Mouse (Mus musculus) midbrain, embryonic 10.5 days (tissue): Measurements from ENCODE around the gene Adam30. TPM values are rescaled to one million over a fixed set of nuclear protein-coding genes. Genes with fewer than 3 reads are reported as not detected.

Experiments
- DNase-seq: peaks from one replicate; pipeline ENCODE4 v3.0.0-alpha.2; 2017; ENCODE audit warnings: low spot score
- H3K27ac ChIP-seq: fragments of 300-500 bp; sonication (generic); replicated peaks from 2 replicates; pipeline ENCODE4 v1.5.1; 2016; ENCODE audit warnings: mild to moderate bottlenecking
- H3K27me3 ChIP-seq: fragments of 300-500 bp; sonication (generic); 2 replicates; pipeline ENCODE4 v1.6.1; 2016; ENCODE audit warnings: low read depth, mild to moderate bottlenecking; ENCODE audit not compliant: poor library complexity, severe bottlenecking
- H3K36me3 ChIP-seq: fragments of 300-500 bp; sonication (generic); 2 replicates; pipeline ENCODE4 v1.6.1; 2016; ENCODE audit warnings: mild to moderate bottlenecking, moderate library complexity
- H3K4me1 ChIP-seq: fragments of 300-500 bp; sonication (generic); 2 replicates; pipeline ENCODE4 v1.6.1; 2016
- H3K4me3 ChIP-seq: fragments of 300-500 bp; sonication (generic); 2 replicates; pipeline ENCODE4 v1.5.1; 2016; ENCODE audit warnings: mild to moderate bottlenecking, moderate library complexity
- H3K9me3 ChIP-seq: fragments of 300-500 bp; sonication (generic); replicated peaks from 2 replicates; pipeline ENCODE4 v1.6.1; 2016; ENCODE audit warnings: mild to moderate bottlenecking
- WGBS: fragments of 180-500 bp; shearing (Covaris S2); methylation state at CpG from one replicate; pipeline ENCODE4 v1.1.7; 2016; 5-methylcytosine and 5-hydroxymethylcytosine counted together
- polyA plus RNA-seq: library from polyadenylated mRNA; unstranded; fragments of >200 nt; fragmentation: Nextera tagmentation; extraction: Ambion mirVana; gene quantifications from 2 replicates; pipeline ENCODE4 v1.2.1, GENCODE M21; 2016

Adam30 gene
- polyA plus RNA-seq, 1 experiment from 2014 or later, result not detected

DNA sequence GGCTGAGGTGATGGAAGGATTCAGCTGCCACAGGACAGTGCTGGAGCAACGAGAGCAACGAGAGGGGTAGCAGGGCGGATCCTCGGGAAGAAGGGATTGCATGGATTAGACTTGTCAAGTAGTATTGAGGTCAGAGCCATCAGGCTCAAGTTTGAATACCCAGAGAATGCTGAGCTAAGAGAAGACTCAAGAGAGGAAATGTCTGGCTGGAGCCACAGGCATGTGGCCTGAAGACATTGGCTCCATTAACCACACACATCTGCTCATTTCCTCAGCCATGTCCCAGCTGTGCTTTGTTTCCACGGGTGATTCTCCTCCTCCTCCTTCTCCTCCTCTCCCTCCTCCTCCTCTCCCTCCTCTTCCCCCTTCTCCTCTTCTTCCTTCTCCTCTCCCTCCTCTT is 39.3 kb downstream of the Adam30 start:
- 69% methylated on average over 5 of the region's 5 CpGs for WGBS

DNA sequence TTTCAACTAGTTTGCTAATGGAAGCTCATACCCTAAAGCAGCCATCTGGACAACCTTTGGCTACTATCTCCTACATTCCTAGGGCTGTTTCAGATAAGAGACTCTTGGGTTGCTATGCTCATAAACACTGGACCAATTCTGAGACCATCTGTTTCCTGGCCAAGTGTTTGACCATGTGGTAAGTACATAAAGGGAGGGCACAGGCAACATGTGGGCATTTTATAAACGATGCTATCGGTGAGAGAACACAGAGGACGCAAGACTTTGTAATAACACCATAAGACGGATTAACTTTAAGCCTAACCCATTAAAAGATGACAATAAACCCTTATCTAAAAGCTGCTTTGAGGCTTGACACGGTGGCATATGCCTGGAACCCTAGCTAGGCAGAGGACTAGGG is 42.9 kb downstream of the Adam30 start:
- H3K4me1 ChIP-seq, result peaks cover 8% of the 10 kb centered on the region
- no peak overlapping the region for H3K4me3 ChIP-seq
- no peak for DNase-seq
- H3K9me3 ChIP-seq, result no peaks in the 10 kb centered on the region
- no peak overlapping the region for H3K27ac ChIP-seq
- WGBS, result 89% methylated on average over 5 of the region's 5 CpGs
- no peaks in the 10 kb centered on the region for H3K27me3 ChIP-seq
- H3K36me3 ChIP-seq, result no peaks in the 10 kb centered on the region

More for the DNA sequence above, 39.3 kb downstream of the Adam30 start:
- Histone ChIP-seq H3K4me3 (no peak overlapping the region), H3K27me3 (no peaks in the 10 kb centered on the region), H3K27ac (no peak overlapping the region), H3K4me1 (peaks cover 33% of the 10 kb centered on the region), H3K36me3 (no peaks in the 10 kb centered on the region), H3K9me3 (no peaks in the 10 kb centered on the region)
- no peak for DNase-seq

DNA sequence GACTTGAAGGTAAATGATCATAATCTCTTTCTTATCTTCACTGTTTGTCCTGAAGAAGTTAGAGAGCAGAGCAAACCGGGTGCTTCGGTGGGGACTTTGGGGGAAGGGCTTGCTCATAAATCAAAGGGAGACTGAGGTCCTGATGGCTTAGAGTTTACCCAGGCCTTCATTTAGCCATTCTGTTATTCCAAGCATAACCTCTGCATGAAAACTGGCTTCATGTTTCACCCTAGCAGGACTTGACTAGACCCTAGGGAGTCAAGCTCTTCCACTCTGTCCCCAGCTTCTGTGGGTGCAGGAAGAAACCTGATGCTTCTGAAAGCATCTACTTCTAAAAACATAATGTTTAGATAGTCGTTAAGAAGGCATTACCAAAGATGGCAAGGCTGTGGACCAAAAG is 46.5 kb downstream of the Adam30 start:
- Histone ChIP-seq H3K27me3 (no peaks in the 10 kb centered on the region), H3K4me3 (no peak overlapping the region), H3K9me3 (no peaks in the 10 kb centered on the region), H3K36me3 (no peaks in the 10 kb centered on the region), H3K4me1 (no peaks in the 10 kb centered on the region), H3K27ac (no peak overlapping the region)
- DNase-seq, result no peak
- WGBS, result 68% methylated on average over 3 of the region's 3 CpGs

DNA sequence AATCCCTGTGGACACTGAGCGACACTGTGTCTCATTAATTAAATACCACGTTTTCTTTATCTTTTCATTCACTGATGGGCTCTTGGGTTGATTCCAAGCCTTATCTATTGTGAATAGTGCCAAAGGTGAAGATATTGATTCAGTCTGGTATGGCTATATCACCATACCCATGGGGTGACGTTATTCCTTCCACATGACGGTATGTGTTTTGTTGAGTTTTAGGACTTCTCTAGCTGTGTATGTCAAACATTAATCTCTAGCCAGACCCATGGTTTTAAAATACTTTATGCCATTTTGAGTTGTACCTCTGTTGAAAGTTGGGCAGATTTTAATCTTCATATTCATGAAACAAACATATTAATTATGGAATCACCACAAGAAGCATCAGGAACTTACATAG is 48.7 kb downstream of the Adam30 start:
- Histone ChIP-seq H3K9me3 (no peaks in the 10 kb centered on the region), H3K4me1 (no peaks in the 10 kb centered on the region), H3K27me3 (no peaks in the 10 kb centered on the region), H3K4me3 (no peak overlapping the region), H3K36me3 (no peaks in the 10 kb centered on the region), H3K27ac (no peak overlapping the region)
- no peak for DNase-seq
- WGBS, result 89% methylated on average over 4 of the region's 4 CpGs

DNA sequence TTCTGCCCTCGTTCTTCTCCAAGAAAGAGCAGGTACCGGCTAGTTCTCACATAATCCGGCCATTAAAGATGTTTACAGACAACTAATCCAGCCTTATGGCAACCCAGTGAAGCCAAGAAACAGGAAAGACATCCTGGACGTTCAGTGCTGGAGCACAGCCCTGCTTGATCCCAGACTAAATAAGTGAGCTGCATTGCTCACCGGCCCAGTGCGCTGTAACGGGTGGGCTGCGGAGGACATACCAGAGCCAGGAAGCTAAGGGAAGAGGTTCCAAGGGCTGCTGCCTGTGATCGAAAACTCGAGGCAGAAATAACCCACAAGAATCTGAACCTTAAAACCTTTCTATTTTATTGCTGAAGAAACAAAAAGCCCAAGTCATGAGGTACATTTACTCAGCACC is 50.4 kb downstream of the Adam30 start:
- DNase-seq, result no peak
- H3K27ac ChIP-seq, result no peak overlapping the region
- H3K9me3 ChIP-seq, result no peaks in the 10 kb centered on the region
- no peaks in the 10 kb centered on the region for H3K36me3 ChIP-seq
- 80% methylated on average over 10 of the region's 10 CpGs for WGBS
- H3K27me3 ChIP-seq, result no peaks in the 10 kb centered on the region
- H3K4me1 ChIP-seq, result no peaks in the 10 kb centered on the region
- H3K4me3 ChIP-seq, result no peak overlapping the region

DNA sequence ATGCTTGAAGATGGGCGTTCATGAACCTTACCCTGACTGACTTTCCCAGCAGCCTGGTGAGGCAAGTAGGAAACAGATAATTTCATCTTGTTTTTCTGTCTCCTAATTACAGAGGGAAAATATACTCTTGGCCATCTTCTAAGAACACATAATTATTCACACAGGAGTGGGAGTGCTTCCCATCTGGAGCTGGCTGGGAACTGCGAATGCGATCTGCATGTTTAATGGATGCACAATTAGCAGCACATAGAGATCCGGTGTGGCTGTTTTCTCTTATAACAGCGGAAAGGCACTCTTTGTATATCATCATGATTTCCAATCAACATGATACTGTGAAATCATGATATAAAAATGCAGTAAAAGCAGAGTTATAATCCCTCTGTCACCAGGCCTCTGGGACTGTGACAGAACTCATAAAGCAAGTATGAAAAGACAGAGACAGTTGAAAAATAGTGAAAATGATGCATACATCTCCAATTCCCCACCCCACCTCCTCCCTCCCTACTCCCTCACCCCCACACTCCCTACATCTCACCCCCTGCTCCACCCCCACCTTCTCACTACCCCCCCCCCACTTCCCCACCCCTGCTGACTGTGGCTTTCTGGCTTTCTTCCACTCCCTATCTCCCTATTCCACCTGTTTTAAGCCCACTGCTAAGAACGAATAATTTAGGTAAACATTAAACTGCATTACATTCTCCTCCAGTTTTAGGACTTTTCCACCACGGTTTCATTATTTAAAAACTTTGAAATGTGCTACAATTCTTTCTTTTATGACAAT is 51.1 kb downstream of the Adam30 start:
- Histone ChIP-seq H3K4me3 (no peak overlapping the region), H3K27me3 (no peaks in the 10 kb centered on the region), H3K36me3 (no peaks in the 10 kb centered on the region), H3K27ac (no peak overlapping the region), H3K4me1 (no peaks in the 10 kb centered on the region), H3K9me3 (no peaks in the 10 kb centered on the region)
- no peak for DNase-seq
- WGBS, result 91% methylated on average over 7 of the region's 7 CpGs

Other genes starting within 250 kb of the Adam30 start
- 16.1 and 16.6 TPM in 2 replicates for gene Notch2, start 147.1 kb upstream of the Adam30 start, polyA plus RNA-seq
- not detected in 2 replicates for gene Reg4, start 61.5 kb downstream of the Adam30 start, polyA plus RNA-seq
- gene Hmgcs2, start 119.8 kb downstream of the Adam30 start, polyA plus RNA-seq, result 1.7 and 3.8 TPM in 2 replicates
- gene Phgdh, start 179.4 kb downstream of the Adam30 start, polyA plus RNA-seq, result 386 and 388 TPM in 2 replicates
- gene Zfp697, start 221.8 kb downstream of the Adam30 start, polyA plus RNA-seq, result 6.8 and 8.3 TPM in 2 replicates